Mouse (Mus musculus) Patski (cell line): Measurements from ENCODE around the gene Fbxo17. TPM values are rescaled to one million over a fixed set of nuclear protein-coding genes. Genes with fewer than 3 reads are reported as not detected.
"Not testable (repeated sequence)": the region's sequence is repeated elsewhere in the genome, so short reads cannot be mapped to it uniquely, and the experiment has no call there.

Source experiments
- ATAC-seq: fragments of 100-300 bp; one replicate; pipeline ENCODE4 v1.8.0; 2021
- CTCF ChIA-PET: fragments of 350-600 bp; sonication (Branson Sonifier 250); formaldehyde crosslinking; loops from one replicate; lab custom pipeline; 2022; ENCODE audit warnings: inconsistent platforms; lab: Charles Lee
- POLR2A ChIA-PET: fragments of 350-600 bp; sonication (Branson Sonifier 250); formaldehyde crosslinking; loops from one replicate; lab custom pipeline; 2022; ENCODE audit warnings: antibody characterized with exemption, inconsistent platforms; lab: Charles Lee
- DNase-seq: peaks from one replicate; pipeline ENCODE4 v3.0.0-alpha.2; 2011; ENCODE audit warnings: low read depth, low spot score
- H3K27me3 ChIP-seq: fragments of 371-371 bp; one replicate; pipeline ENCODE4 v1.5.1; 2021
- CTCF ChIP-seq: fragments of 100-300 bp; IDR thresholded peaks from one replicate; pipeline ENCODE4 v1.5.1; 2021
- in situ Hi-C: fragments of 300-500 bp; cut with MboI; formaldehyde crosslinking; loops from 3 replicates; pipeline ENCODE4 v1.11.1; 2018; ENCODE audit warnings: low pct_unique_long_range_greater_than_20kb, mixed read lengths
- polyA plus RNA-seq: library from polyadenylated mRNA; unstranded; gene quantifications from one replicate; pipeline ENCODE4 v1.2.3, GENCODE M21; 2021

Fbxo17 gene
- polyA plus RNA-seq, result 5.9 TPM

- TF ChIP-seq CTCF, result no peak
- no peaks in the 10 kb centered on the region for H3K27me3 ChIP-seq
- POLR2A ChIA-PET, result interaction anchor here (0.6 kb wide), 2 partner anchors 33 to 280 kb away, joined by 3 read pairs; no protein-coding TSS in a partner anchor
- no peak for ATAC-seq
- CTCF ChIA-PET, result interaction anchor here (1.0 to 1.2 kb wide), 2 partner anchors 9 to 25 kb away, joined by 3 read pairs; partner anchors contain the start of genes Mrps12 and Sars2
- in situ Hi-C loops, result no loop called here
- DNase-seq, result no peak
These were observed at the start of gene Fbxo17 for GRCm38 (mm10) chr7:28716590-28717281. Gene Fbxo17, plus strand, starts transcription at chr7:28716804.

- ATAC-seq, result no peak
- ChIA-PET CTCF (no interaction called here), POLR2A (no interaction called here)
- H3K27me3 ChIP-seq, result peaks cover 8% of the 10 kb centered on the region
- DNase-seq, result no peak
- no peak for TF ChIP-seq CTCF
- in situ Hi-C loops, result no loop called here
These were observed 45.4 kb upstream of the Fbxo17 start for GRCm38 (mm10) chr7:28671172-28671571.

GRCm38 (mm10) chr7:28672276-28672675 is 44.3 kb upstream of the Fbxo17 start:
- ChIA-PET CTCF (no interaction called here), POLR2A (no interaction called here)
- ATAC-seq (no peak), DNase-seq (no peak)
- in situ Hi-C loops, result no loop called here
- no peak for TF ChIP-seq CTCF
- peaks cover 6% of the 10 kb centered on the region for H3K27me3 ChIP-seq

GRCm38 (mm10) chr7:28672786-28673185 is 43.8 kb upstream of the Fbxo17 start:
- in situ Hi-C loops, CTCF ChIA-PET, H3K27me3 ChIP-seq, ATAC-seq, DNase-seq: not testable (repeated sequence)
- POLR2A ChIA-PET, result interaction anchor here (0.6 kb wide), 1 partner anchor 160 kb away, joined by 11 read pairs; no protein-coding TSS in a partner anchor

GRCm38 (mm10) chr7:28674994-28675393 is 41.6 kb upstream of the Fbxo17 start:
- DNase-seq, result no peak

GRCm38 (mm10) chr7:28675746-28676145 is 40.9 kb upstream of the Fbxo17 start:
- in situ Hi-C loops, result loop anchor here (25.0 kb wide), 1 partner anchor 538 kb away; the partner anchor contains the start of gene 9530053A07Rik
- CTCF ChIA-PET, result interaction anchor here (1.1 to 1.4 kb wide), 2 partner anchors 70 to 289 kb away, joined by 3 read pairs; no protein-coding TSS in a partner anchor
- DNase-seq (no peak), ATAC-seq (no peak)
- POLR2A ChIA-PET, result no interaction called here
- no peaks in the 10 kb centered on the region for H3K27me3 ChIP-seq
- peak; percentile 54 for TF ChIP-seq CTCF

More at GRCm38 (mm10) chr7:28674994-28675393, 41.6 kb upstream of the Fbxo17 start:
- CTCF ChIA-PET, result no interaction called here
- TF ChIP-seq CTCF, result no peak
- in situ Hi-C loops, result loop anchor here (25.0 kb wide), 1 partner anchor 538 kb away; the partner anchor contains the start of gene 9530053A07Rik
- POLR2A ChIA-PET, result no interaction called here
- H3K27me3 ChIP-seq, result peaks cover under 1% of the 10 kb centered on the region
- ATAC-seq, result no peak

- no peak for DNase-seq
- in situ Hi-C loops, result loop anchor here (25.0 kb wide), 1 partner anchor 540 kb away; the partner anchor contains the start of gene 9530053A07Rik
- H3K27me3 ChIP-seq, result no peaks in the 10 kb centered on the region
- ChIA-PET CTCF (interaction anchor here (1.1 to 1.4 kb wide), 2 partner anchors 71 to 290 kb away, joined by 3 read pairs; no protein-coding TSS in a partner anchor), POLR2A (no interaction called here)
- no peak for ATAC-seq
- TF ChIP-seq CTCF, result no peak
These were observed 39.6 kb upstream of the Fbxo17 start for GRCm38 (mm10) chr7:28676811-28677541.

GRCm38 (mm10) chr7:28677624-28678023 is 39.0 kb upstream of the Fbxo17 start:
- in situ Hi-C loops, result loop anchor here (25.0 kb wide), 1 partner anchor 540 kb away; the partner anchor contains the start of gene 9530053A07Rik
- CTCF ChIA-PET, result no interaction called here
- DNase-seq (no peak), ATAC-seq (no peak)
- POLR2A ChIA-PET, result no interaction called here
- TF ChIP-seq CTCF, result no peak
- H3K27me3 ChIP-seq, result no peaks in the 10 kb centered on the region

GRCm38 (mm10) chr7:28691075-28691474 is 25.5 kb upstream of the Fbxo17 start:
- in situ Hi-C loops, result loop anchor here (25.0 kb wide), 1 partner anchor 554 kb away; the partner anchor contains the start of gene 9530053A07Rik
- DNase-seq, result no peak
- ChIA-PET CTCF (no interaction called here), POLR2A (no interaction called here)
- H3K27me3 ChIP-seq, result peaks cover 13% of the 10 kb centered on the region
- ATAC-seq, result no peak
- TF ChIP-seq CTCF, result no peak

- no peak for TF ChIP-seq CTCF
- no peak for ATAC-seq
- peaks cover 13% of the 10 kb centered on the region for H3K27me3 ChIP-seq
- ChIA-PET POLR2A (no interaction called here), CTCF (interaction anchor here (1.4 kb wide), 1 partner anchor 32 kb away, joined by 3 read pairs; no protein-coding TSS in a partner anchor)
- DNase-seq, result no peak
- in situ Hi-C loops, result loop anchor here (25.0 kb wide), 1 partner anchor 555 kb away; the partner anchor contains the start of gene 9530053A07Rik
These were observed 23.9 kb upstream of the Fbxo17 start, which contains the start of gene Fbxo27 for GRCm38 (mm10) chr7:28692545-28693320. Gene Fbxo27, plus strand, starts transcription at chr7:28692849.
